Mouse (Mus musculus): ENCODE measurements around the gene Zkscan17.

- TF ChIP-seq CTCF (IDR thresholded peaks at IDR 0.05; ENCODE audit: low read depth, low read length): no peak
- no peak for TF ChIP-seq POLR2A (IDR thresholded peaks at IDR 0.05; ENCODE audit: extremely low read depth, insufficient read depth, low read length)
These were observed 17.5 kb upstream of the Zkscan17 start for GRCm38 (mm10) chr11:59544005-59544404.
